Mouse (Mus musculus) kidney, postnatal 14 days (tissue): ENCODE data around the gene 1810010H24Rik.
"Not testable (repeated sequence)": the region's sequence is repeated elsewhere in the genome, so short reads cannot be mapped to it uniquely, and the experiment has no call there.

ENCODE experiments used
- DNase-seq: peaks from one replicate; pipeline ENCODE4 v3.0.0; 2022; ENCODE audit warnings: mixed read lengths

Gene 1810010H24Rik

GRCm38 (mm10) chr11:107045546-107045945 lies 20.1 kb downstream of the 1810010H24Rik start:
- no peak for DNase-seq

GRCm38 (mm10) chr11:107046766-107047620 lies 21.5 kb downstream of the 1810010H24Rik start:
- no peak for DNase-seq

GRCm38 (mm10) chr11:107054870-107055269 lies 29.4 kb downstream of the 1810010H24Rik start:
- no peak for DNase-seq

GRCm38 (mm10) chr11:107057391-107057790 lies 31.9 kb downstream of the 1810010H24Rik start:
- no peak for DNase-seq

- not testable (repeated sequence) for DNase-seq
Observed at GRCm38 (mm10) chr11:107059634-107060033, 34.2 kb downstream of the 1810010H24Rik start.

- DNase-seq, result no peak
Observed at GRCm38 (mm10) chr11:107060941-107061340, 35.5 kb downstream of the 1810010H24Rik start.

- no peak for DNase-seq
Observed at GRCm38 (mm10) chr11:107063067-107063466, 37.6 kb downstream of the 1810010H24Rik start.

- DNase-seq, result no peak
Observed at GRCm38 (mm10) chr11:107064590-107064989, 39.1 kb downstream of the 1810010H24Rik start.

GRCm38 (mm10) chr11:107065216-107065785 lies 39.8 kb downstream of the 1810010H24Rik start:
- no peak for DNase-seq
